Mouse (Mus musculus) bone marrow macrophage, adult 2 months (primary cell): ENCODE results near the gene Ppp1cb.

Experiments
- CTCF ChIP-seq: IDR thresholded peaks from 2 replicates; pipeline ENCODE4 v1.5.1; 2012; ENCODE audit warnings: low read depth, mild to moderate bottlenecking, low read length, moderate library complexity
- POLR2A ChIP-seq: IDR thresholded peaks from 2 replicates; pipeline ENCODE4 v1.6.1; 2012; ENCODE audit warnings: mild to moderate bottlenecking, low read depth, low read length, borderline replicate concordance

DNA sequence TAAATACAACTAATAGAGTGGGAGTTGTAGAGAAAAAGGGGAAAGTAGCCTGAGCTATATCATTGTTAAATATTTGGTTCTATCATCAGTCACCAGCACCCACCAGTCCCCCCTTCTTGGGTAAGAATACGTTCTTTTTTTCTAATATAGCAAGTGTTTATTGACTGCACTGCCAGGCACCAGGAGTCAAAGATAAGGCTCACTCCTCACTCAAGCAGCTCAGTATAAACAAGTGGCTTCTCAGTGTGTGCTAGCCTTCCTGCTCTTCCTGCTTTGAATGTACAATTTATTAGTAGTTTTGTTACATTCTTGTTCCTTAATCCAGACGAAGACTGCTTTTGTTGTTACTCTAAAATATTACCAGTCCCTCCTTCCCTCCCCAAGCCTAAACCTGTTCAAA lies 2.3 kb downstream of the Ppp1cb start:
- no peak for TF ChIP-seq CTCF
- no peak for TF ChIP-seq POLR2A
